Mouse (Mus musculus) gastrocnemius, adult 18-20 months (tissue): ENCODE results near the gene Def8. TPM values are rescaled to one million over a fixed set of nuclear protein-coding genes. Genes with fewer than 3 reads are reported as not detected.

Experiments
- DNase-seq: peaks from one replicate; pipeline ENCODE4 v3.0.0; 2021; ENCODE audit warnings: low spot score
- long read RNA-seq, 2 experiments: library from polyadenylated mRNA; stranded (forward); transcript quantifications; one replicate each; pipeline ENCODE4 v2.0.0; 2021
- total RNA-seq, 2 experiments: library from RNA; stranded (reverse); gene quantifications; 2 replicates each; pipeline ENCODE4 v1.2.3; 2021

The Def8 gene
- 10 to 100 TPM; 34.6 to 43.7 TPM for total RNA-seq
- long read RNA-seq, experiment 1, transcript Def8-202 (12 exons, 3,127 nt) = major isoform, 39 of 66 reads
- long read RNA-seq, experiment 1, partial matches to known transcripts = 8 of 66 reads
- long read RNA-seq, experiment 1, other reads (novel, unspliced or antisense) = 17 of 66 reads
- long read RNA-seq, experiment 2, transcript Def8-202 (12 exons, 3,127 nt) = major isoform, 37 of 53 reads
- long read RNA-seq, experiment 2, partial matches to known transcripts = 2 of 53 reads
- long read RNA-seq, experiment 2, other reads (novel, unspliced or antisense) = 7 of 53 reads

GRCm38 (mm10) chr8:123423441-123423840, at the start of gene Def8:
Def8 (plus strand) TSS chr8:123423527.
- DNase-seq = no peak

GRCm38 (mm10) chr8:123374239-123374578, 49.1 kb upstream of the Def8 start:
- peak; percentile 95 for DNase-seq

DNA sequence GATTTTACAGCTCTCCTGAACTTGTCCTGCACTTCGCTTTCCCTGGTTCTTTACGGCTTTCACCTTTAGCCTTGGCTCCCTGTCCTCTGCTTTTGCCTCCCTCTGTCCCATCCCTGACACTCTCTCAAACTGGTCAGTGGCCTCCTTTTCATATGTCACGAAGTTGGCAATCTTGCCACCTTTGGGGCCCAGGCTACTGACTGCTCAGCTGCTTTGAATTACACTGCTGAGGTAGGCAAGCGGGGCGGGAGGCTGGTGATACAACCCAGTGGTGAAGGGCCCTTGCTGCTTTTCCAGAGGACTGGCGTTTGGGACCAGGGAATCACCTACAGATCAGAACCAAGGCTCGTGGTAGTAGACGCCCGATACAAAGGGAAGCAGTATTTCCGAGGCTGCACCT, 47.6 kb upstream of the Def8 start:
- DNase-seq = peak; percentile 38

GRCm38 (mm10) chr8:123376106-123376505, 47.2 kb upstream of the Def8 start:
- DNase-seq = no peak

DNA sequence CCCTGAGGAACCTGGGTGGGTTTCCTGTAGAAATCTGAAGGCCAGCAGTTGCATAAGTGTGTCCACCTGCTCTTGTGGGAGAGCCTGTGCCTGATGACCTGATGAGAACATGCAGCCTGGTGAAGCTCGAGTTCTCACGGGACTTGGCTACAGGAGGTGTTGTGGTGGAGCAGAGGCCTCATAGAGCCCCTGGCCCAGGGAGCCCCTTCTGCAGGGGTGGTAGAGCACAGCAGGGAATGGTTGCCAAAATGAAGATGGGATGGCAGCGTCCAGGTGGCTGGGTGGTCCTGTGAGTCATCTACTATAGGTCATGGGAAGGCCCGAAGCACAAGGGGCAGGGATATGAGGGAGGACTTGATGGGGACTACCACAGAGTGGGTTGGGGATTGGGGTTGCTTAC, 41.6 kb upstream of the Def8 start:
- DNase-seq = no peak

DNA sequence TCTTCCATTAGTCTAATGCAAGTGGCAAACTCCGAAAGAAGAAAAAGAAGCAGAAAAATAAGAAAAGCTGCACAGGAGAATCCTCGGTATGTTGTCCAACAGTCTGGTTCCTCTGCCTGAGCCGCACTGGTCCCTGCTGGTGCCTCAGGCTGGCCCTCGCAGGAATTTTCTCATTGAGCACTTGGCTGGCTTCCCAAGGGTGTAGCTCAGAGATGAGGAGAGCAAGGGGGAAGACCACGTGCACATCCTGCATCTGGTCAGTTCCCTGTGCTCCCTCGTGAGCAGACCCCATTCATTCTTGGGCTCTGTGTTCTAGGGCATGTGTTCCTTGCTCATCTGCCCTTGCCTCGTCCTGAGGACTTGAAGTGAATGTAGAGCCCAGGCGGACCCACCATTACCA, 40.8 kb upstream of the Def8 start:
- no peak for DNase-seq

GRCm38 (mm10) chr8:123384883-123385540, 38.3 kb upstream of the Def8 start:
- DNase-seq = no peak

DNA sequence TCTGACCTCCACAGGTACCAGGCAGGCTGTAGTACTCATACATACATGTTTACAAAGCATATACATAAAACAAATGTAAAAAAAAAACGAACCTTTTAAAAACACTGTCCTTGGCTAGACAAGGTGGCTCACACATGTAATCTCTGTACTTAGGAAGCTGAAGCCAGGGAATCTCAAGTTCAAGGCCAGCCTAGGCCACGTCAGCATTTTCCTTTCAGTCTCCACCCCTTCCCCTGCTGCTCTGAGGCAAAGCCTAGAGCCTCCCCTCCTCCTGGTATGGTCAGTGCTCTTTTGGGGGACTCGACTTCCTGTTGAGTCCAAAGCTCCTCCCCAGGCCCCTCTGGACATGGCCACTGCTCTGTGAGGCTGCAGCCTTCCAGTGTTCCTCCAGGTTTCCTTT, 36.3 kb upstream of the Def8 start:
- DNase-seq = no peak

DNA sequence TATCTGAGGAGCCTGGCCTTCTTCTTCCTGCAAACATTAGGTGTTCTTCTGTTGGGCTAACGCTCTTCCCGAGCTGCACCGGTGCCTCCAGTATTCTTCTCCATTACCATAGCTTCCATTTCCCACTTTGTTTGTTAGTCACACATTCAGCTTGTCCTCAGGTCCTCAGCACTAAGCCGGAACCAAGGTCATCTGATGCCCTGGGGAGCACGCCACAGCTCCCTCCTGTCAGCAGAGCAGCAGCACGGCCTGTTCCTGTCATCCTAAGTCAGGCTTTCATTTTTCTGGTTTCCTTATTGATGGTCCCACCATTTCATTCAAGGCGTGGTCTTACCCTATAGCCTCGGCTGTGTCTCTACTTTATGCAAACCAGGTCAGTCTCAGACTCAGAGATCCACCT, 35.5 kb upstream of the Def8 start:
- no peak for DNase-seq

DNA sequence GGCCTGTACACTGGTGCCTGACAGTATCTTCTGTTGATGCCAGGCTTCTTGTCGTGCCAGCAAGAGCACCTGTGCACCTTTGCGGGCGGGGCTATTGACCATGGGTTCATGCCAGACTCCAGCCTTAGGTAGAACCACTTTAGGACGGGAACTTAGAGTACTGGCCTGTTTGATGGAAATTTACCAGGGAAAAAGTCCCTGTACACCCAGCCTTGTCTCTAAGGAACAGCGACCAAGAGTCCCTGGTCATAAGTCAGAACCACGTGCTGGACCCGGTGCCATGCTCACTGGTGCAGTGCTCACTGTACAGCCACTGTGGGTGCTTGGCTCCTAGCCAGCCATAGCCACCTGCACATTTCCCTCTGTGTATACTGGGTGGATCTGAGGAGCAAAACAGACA, 34.3 kb upstream of the Def8 start:
- DNase-seq = no peak

- no peak for DNase-seq
Observed at GRCm38 (mm10) chr8:123398308-123398707, 25.0 kb upstream of the Def8 start.

DNA sequence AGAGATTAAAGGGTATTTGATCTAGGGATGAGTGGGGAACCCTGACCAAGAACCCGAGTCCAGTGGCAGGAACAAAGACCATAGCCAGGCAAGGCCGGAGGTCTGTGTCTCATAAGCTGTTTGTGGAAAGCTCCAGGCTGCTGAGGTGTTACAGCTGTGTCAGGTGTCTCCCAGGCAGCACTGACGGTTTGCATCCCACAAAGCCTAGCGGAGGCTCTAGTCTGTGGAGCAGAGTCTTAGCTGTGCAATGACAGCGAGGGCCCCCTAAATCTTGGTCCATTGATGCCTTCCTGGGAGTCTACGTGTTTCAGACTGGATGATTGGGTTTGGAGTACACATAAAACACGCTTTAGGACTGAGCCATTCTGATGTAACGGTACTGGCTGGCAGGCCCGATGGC, 21.4 kb upstream of the Def8 start:
- DNase-seq = no peak

DNA sequence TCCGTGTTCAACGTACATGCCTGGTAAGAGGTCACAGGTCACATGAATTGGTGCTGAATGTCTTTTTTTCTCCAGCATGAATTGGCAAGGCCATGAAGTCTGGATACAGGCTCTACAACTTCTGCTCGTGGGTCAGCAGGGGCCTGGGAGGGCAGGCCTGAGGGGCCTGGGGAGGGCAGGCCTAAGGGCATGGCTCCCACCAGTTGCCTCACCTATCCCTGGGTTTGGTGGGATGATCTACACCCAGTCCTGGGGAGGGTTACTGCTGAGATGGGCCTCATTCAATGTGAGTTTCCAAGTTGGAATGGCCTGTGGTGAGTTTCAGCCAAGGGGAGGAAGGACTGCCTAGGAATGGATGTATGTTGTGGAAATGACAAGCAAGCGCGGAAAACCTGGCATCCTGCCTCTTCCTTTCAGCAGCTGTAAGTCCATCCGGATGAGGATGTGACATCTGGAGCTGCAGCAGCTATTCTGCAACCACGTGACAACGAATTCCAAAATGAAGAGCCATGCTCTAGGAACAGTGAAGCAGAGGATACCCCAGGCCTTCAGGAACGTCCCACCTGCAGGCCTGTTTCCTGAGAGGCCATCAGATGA, 20.5 kb upstream of the Def8 start:
- DNase-seq = no peak

GRCm38 (mm10) chr8:123404521-123404920, 18.8 kb upstream of the Def8 start:
- no peak for DNase-seq

DNA sequence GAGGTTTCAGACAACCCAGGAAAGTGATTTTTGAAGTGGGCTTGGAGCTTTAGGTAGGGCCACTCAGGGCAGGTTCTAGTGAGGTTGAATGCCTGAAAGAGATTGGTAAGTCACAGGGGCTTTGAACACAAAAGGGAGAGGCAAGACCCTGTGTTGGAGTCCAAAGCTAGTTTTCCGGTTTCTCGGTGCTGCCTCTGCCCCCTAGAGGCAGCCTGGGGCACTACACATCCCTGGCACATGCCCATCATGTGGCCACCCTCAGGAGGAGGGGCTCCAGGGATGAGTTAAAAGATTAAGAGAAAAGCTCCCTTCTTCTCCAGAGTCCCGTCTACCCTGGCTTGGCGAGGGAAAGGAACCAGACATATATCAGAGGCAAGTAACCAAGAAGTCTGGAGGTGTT, 16.5 kb upstream of the Def8 start, which contains the start of gene Mc1r:
Gene Mc1r, plus strand, starts transcription at position 322 of the 400 bp plus-strand sequence.
- DNase-seq = peak; percentile 59

- DNase-seq = no peak
Observed at GRCm38 (mm10) chr8:123407612-123408011, 15.7 kb upstream of the Def8 start.

GRCm38 (mm10) chr8:123408586-123409544, 14.5 kb upstream of the Def8 start:
- no peak for DNase-seq

GRCm38 (mm10) chr8:123410049-123410587, 13.2 kb upstream of the Def8 start:
- DNase-seq = peak; percentile 42

GRCm38 (mm10) chr8:123410788-123411187, 12.5 kb upstream of the Def8 start:
- no peak for DNase-seq

GRCm38 (mm10) chr8:123411246-123411645, 12.1 kb upstream of the Def8 start, which contains the start of gene Tubb3:
Tubb3 (plus strand) TSS chr8:123411424.
- peak; percentile 27 for DNase-seq

DNA sequence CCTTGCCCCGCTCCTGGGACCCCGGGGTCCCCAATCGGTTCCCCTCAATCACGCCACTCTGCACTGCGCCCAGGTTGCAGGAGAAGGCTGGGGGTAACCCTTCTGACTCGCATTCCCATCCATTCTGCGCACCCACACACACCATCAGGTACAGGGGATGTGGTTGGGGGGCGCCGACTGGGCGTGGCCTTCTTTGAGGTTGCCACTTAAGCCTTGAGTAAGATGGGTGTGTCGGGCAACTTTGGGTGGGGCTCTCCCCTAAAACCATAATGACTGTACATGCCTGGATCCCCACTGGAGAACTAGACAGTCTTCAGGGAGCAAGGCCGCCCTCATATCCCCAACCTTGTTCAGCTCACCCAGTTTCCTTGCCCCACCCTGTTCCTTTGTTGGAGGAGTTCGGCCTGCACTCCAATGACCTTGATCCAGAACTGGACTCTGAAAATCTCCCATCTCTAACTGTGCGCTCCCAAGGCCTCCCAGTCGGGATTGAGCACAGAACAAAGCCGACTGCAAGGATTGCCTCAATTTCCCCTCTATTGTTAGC, 11.5 kb upstream of the Def8 start:
- DNase-seq = no peak
